Mouse (Mus musculus): ENCODE data around the gene Fbxl17. TPM values are rescaled to one million over a fixed set of nuclear protein-coding genes. Genes with fewer than 3 reads are reported as not detected.
A peak's percentile ranks its signal among the peaks of the same experiment; 100 is the strongest.

Gene Fbxl17
- total RNA-seq, 2 experiments from 2014 or later: 26.8 to 27.0 TPM

- no peak for DNase-seq
These were observed 217.8 kb downstream of the Fbxl17 start for GRCm38 (mm10) chr17:63282004-63282403.

GRCm38 (mm10) chr17:63280990-63281389 lies 218.8 kb downstream of the Fbxl17 start:
- no peak for DNase-seq

GRCm38 (mm10) chr17:63279144-63279543 lies 220.7 kb downstream of the Fbxl17 start:
- DNase-seq: peak; percentile 29 to 33

- DNase-seq: no peak
These were observed 226.5 kb downstream of the Fbxl17 start for GRCm38 (mm10) chr17:63273353-63273752.

- no peak for DNase-seq
These were observed 226.9 kb downstream of the Fbxl17 start for GRCm38 (mm10) chr17:63272914-63273313.

- no peak for DNase-seq
These were observed 228.8 kb downstream of the Fbxl17 start for GRCm38 (mm10) chr17:63271000-63271399.

- no peak for DNase-seq
These were observed 229.3 kb downstream of the Fbxl17 start for GRCm38 (mm10) chr17:63270513-63270912.

- no peak for DNase-seq
These were observed 237.1 kb downstream of the Fbxl17 start for GRCm38 (mm10) chr17:63262674-63263073.

GRCm38 (mm10) chr17:63261508-63262141 lies 238.2 kb downstream of the Fbxl17 start:
- no peak for DNase-seq

- DNase-seq: no peak
These were observed 240.7 kb downstream of the Fbxl17 start for GRCm38 (mm10) chr17:63259091-63259490.

GRCm38 (mm10) chr17:63246144-63246619 lies 253.6 kb downstream of the Fbxl17 start:
- DNase-seq: no peak

GRCm38 (mm10) chr17:63245472-63245871 lies 254.3 kb downstream of the Fbxl17 start:
- DNase-seq: no peak

GRCm38 (mm10) chr17:63242761-63243160 lies 257.1 kb downstream of the Fbxl17 start:
- no peak for DNase-seq

- DNase-seq: no peak
These were observed 259.1 kb downstream of the Fbxl17 start for GRCm38 (mm10) chr17:63240731-63241106.

GRCm38 (mm10) chr17:63240021-63240730 lies 259.6 kb downstream of the Fbxl17 start:
- DNase-seq: no peak

- no peak for DNase-seq
These were observed 263.0 kb downstream of the Fbxl17 start for GRCm38 (mm10) chr17:63236846-63237245.

- DNase-seq: no peak
These were observed 263.6 kb downstream of the Fbxl17 start for GRCm38 (mm10) chr17:63236221-63236620.

- DNase-seq: no peak
These were observed 264.0 kb downstream of the Fbxl17 start for GRCm38 (mm10) chr17:63235821-63236220.

- DNase-seq: no peak
These were observed 270.7 kb downstream of the Fbxl17 start for GRCm38 (mm10) chr17:63229111-63229510.

GRCm38 (mm10) chr17:63226380-63226779 lies 273.4 kb downstream of the Fbxl17 start:
- DNase-seq: no peak

- no peak for DNase-seq
These were observed 273.9 kb downstream of the Fbxl17 start for GRCm38 (mm10) chr17:63225959-63226358.

GRCm38 (mm10) chr17:63223675-63224074 lies 276.1 kb downstream of the Fbxl17 start:
- DNase-seq: no peak

GRCm38 (mm10) chr17:63221632-63222031 lies 278.2 kb downstream of the Fbxl17 start:
- DNase-seq: no peak

- DNase-seq: no peak
These were observed 279.0 kb downstream of the Fbxl17 start for GRCm38 (mm10) chr17:63220821-63221220.
